ENCODE assay signal across 9 mouse cellular contexts in genomic region chr11:53529253-53529557, GRCm38 (mm10). TPM values are rescaled to one million over a fixed set of nuclear protein-coding genes. Genes with fewer than 3 reads are reported as not detected.
A peak's percentile ranks its signal among the peaks of the same experiment; 100 is the strongest.
DNase-seq lines count a peak whose midpoint lies in the region; ATAC-seq and TF ChIP-seq lines count a peak whose summit lies in the region.
"Had no signal": no experiment of that assay in that cellular context is flagged by ENCODE, and none has a peak within 500 bp of the region (broad histone marks: within the 10 kb centered on the region; RNA-seq: fewer than 3 reads in every experiment).

No protein-coding gene starts in this region.

- H3K79me2 ChIP-seq in heart, adult 2 months (replicated peaks; ENCODE audit: control insufficient read depth, insufficient read depth, low read length): peaks cover 2% of the 10 kb centered on the region; the same call in 1 of the 2 replicates

- TF ChIP-seq POLR2A in heart, adult 2 months (IDR thresholded peaks at IDR 0.05; ENCODE audit: insufficient read depth, low read depth, low read length): no peak

- H3K4me3 ChIP-seq in heart, adult 2 months: no peak overlapping the region
- no peak overlapping the region for H3K4me3 ChIP-seq in lung, embryonic 16.5 days (ENCODE audit: low read length)

- H3K9ac ChIP-seq in heart, adult 2 months (ENCODE audit: low read depth, low read length): peak overlapping the region; percentile 24
- no peak overlapping the region for H3K9ac ChIP-seq in lung, embryonic 16.5 days (ENCODE audit: low read length)

- H3K27me3 ChIP-seq in heart, adult 2 months (ENCODE audit: control insufficient read depth, insufficient read depth, low read length): no peaks in the 10 kb centered on the region
- no peaks in the 10 kb centered on the region for H3K27me3 ChIP-seq in lung, embryonic 16.5 days (ENCODE audit: control insufficient read depth, insufficient read depth, low read depth, low read length)

- H3K27ac ChIP-seq in heart, adult 2 months: peak overlapping the region; percentile 55
- no peak overlapping the region for H3K27ac ChIP-seq in lung, embryonic 16.5 days (ENCODE audit: low read length)

- no peak for TF ChIP-seq CTCF in heart, adult 2 months (IDR thresholded peaks at IDR 0.05)

- peaks cover 29% of the 10 kb centered on the region for H3K4me1 ChIP-seq in heart, adult 2 months (ENCODE audit: control insufficient read depth, insufficient read depth, low read length)
- H3K4me1 ChIP-seq in lung, embryonic 16.5 days (replicated peaks; ENCODE audit: control insufficient read depth, insufficient read depth, low read length): peaks cover 18% of the 10 kb centered on the region

- TF ChIP-seq EP300 in heart, adult 2 months (IDR thresholded peaks at IDR 0.05; ENCODE audit: insufficient read depth, low read depth, low read length): no peak

- peak; percentile 73 for ATAC-seq in lung, embryonic 16.5 days (ENCODE audit: low read depth)
- no peak for ATAC-seq in megakaryocyte, adult 5-6 weeks (ENCODE audit: poor library complexity, severe bottlenecking)

- intact Hi-C loops in heart, adult 2 months (cut with DNase I): loop anchor here (5.0 kb wide), 1 partner anchor 57 kb away; the partner anchor contains the start of gene Gm9837

- no peaks in the 10 kb centered on the region for H3K36me3 ChIP-seq in heart, adult 2 months (ENCODE audit: control insufficient read depth, insufficient read depth, low read length)
- no peaks in the 10 kb centered on the region for H3K36me3 ChIP-seq in lung, embryonic 16.5 days (ENCODE audit: control insufficient read depth, insufficient read depth, low read length)

- no peak overlapping the region; the same call in 1 of the 2 replicates for H3K4me2 ChIP-seq in lung, embryonic 16.5 days (ENCODE audit: low read depth, low read length)

- DNase-seq in layer of hippocampus, postnatal 10 days (ENCODE audit: low spot score in 2 of 2): peak; percentile 48 to 59
- no peak for DNase-seq in layer of hippocampus, adult 9-10 months (ENCODE audit: low spot score)
- peak; percentile 92 for DNase-seq in cerebellum, adult 9-10 months
- DNase-seq in heart, adult 2 months: peak; percentile 75 to 81
- no peak for DNase-seq in thymus, postnatal 10 days (ENCODE audit: low spot score in 2 of 2)
- DNase-seq in ovary, postnatal 36 days (ENCODE audit: low spot score): no peak

- H3K9me3 ChIP-seq in lung, embryonic 16.5 days (ENCODE audit: control insufficient read depth, low read length): no peaks in the 10 kb centered on the region

- WGBS in heart, adult 2 months: 10% methylated on average over 6 of the region's 6 CpGs
- WGBS in lung, embryonic 16.5 days: 24% methylated on average over 6 of the region's 6 CpGs

RNA-seq across cellular contexts. Expression of gene Sept8, which starts 10.1 kb away (rescaled TPM):
- total RNA-seq in layer of hippocampus, postnatal 10 days (2021): 100 to 1,000 TPM; 126 to 130 TPM
- total RNA-seq in heart, adult 2 months (2021): 10 to 100 TPM; 25.7 to 28.2 TPM
- 24.8 and 39.2 TPM in 2 replicates for polyA plus RNA-seq in heart, adult 2 months (2012; rRNA removed)
- polyA plus RNA-seq in lung, embryonic 16.5 days (2015; fragmentation: Nextera tagmentation; extraction: Ambion mirVana): 23.6 and 27.1 TPM in 2 replicates
- 9.0 and 9.5 TPM in 2 replicates for total RNA-seq in megakaryocyte, adult 5-6 weeks (2015)
- 6.1 and 10.1 TPM in 2 replicates for total RNA-seq in megakaryocyte, adult 5-6 weeks (2017)

RNA-seq across cellular contexts. Expression of gene Kif3a, which starts 38.0 kb away (rescaled TPM):
- total RNA-seq in layer of hippocampus, postnatal 10 days (2021): 100 to 1,000 TPM; 163 to 165 TPM
- total RNA-seq in heart, adult 2 months (2021): 1 to 10 TPM; 7.9 to 8.2 TPM
- polyA plus RNA-seq in heart, adult 2 months (2012; rRNA removed): 4.9 and 9.0 TPM in 2 replicates
- polyA plus RNA-seq in lung, embryonic 16.5 days (2015; fragmentation: Nextera tagmentation; extraction: Ambion mirVana): 65.9 and 68.8 TPM in 2 replicates
- total RNA-seq in megakaryocyte, adult 5-6 weeks (2015): 2.5 and 4.1 TPM in 2 replicates
- total RNA-seq in megakaryocyte, adult 5-6 weeks (2017): 3.3 and 5.0 TPM in 2 replicates

RNA-seq across cellular contexts. Expression of gene Sowaha, which starts 49.1 kb away (rescaled TPM):
- 10 to 100 TPM; 79.9 to 85.1 TPM for total RNA-seq in layer of hippocampus, postnatal 10 days (2021)
- under 1 TPM; 0.05 to 0.34 TPM for total RNA-seq in heart, adult 2 months (2021)
- polyA plus RNA-seq in heart, adult 2 months (2012; rRNA removed): 0.03 and 0.10 TPM in 2 replicates
- 0.13 and 0.25 TPM in 2 replicates for polyA plus RNA-seq in lung, embryonic 16.5 days (2015; fragmentation: Nextera tagmentation; extraction: Ambion mirVana)
- not detected in 2 replicates for total RNA-seq in megakaryocyte, adult 5-6 weeks (2015)
- not detected in 2 replicates for total RNA-seq in megakaryocyte, adult 5-6 weeks (2017)

RNA-seq across cellular contexts. Expression of gene Gm9945, which starts 49.2 kb away (rescaled TPM):
- 1 to 10 TPM; 1.1 to 1.5 TPM for total RNA-seq in layer of hippocampus, postnatal 10 days (2021)
- not detected for total RNA-seq in heart, adult 2 months (2021)
- not detected in 2 replicates for polyA plus RNA-seq in heart, adult 2 months (2012; rRNA removed)
- not detected in 2 replicates for polyA plus RNA-seq in lung, embryonic 16.5 days (2015; fragmentation: Nextera tagmentation; extraction: Ambion mirVana)
- total RNA-seq in megakaryocyte, adult 5-6 weeks (2015): not detected in 2 replicates
- not detected in 2 replicates for total RNA-seq in megakaryocyte, adult 5-6 weeks (2017)
- polyA plus RNA-seq: gonadal fat pad, adult 2 months had no signal

RNA-seq across cellular contexts. Expression of gene Gm9837, which starts 58.9 kb away (rescaled TPM):
- total RNA-seq in layer of hippocampus, postnatal 10 days (2021): under 1 TPM in 1 of 2 experiments, not detected in 1; 0.53 TPM
- not detected for total RNA-seq in heart, adult 2 months (2021)
- polyA plus RNA-seq in heart, adult 2 months (2012; rRNA removed): not detected in 2 replicates
- polyA plus RNA-seq in lung, embryonic 16.5 days (2015; fragmentation: Nextera tagmentation; extraction: Ambion mirVana): not detected in 2 replicates
- not detected in 2 replicates for total RNA-seq in megakaryocyte, adult 5-6 weeks (2015)
- total RNA-seq in megakaryocyte, adult 5-6 weeks (2017): not detected in 2 replicates
- polyA plus RNA-seq: gonadal fat pad, adult 2 months had no signal

Comparison
In these comparisons a context has a peak if more than half of its experiments do, and no peak if none do; other contexts are left out.
1. DNase-seq: peak in layer of hippocampus, postnatal 10 days (2 of 2), cerebellum, adult 9-10 months (single experiment) and heart, adult 2 months (2 of 2); none in layer of hippocampus, adult 9-10 months (single experiment), thymus, postnatal 10 days (0 of 2) and ovary, postnatal 36 days (single experiment).
2. RNA of gene Sept8, which starts 10.1 kb away (total RNA-seq): 126 to 130 TPM in layer of hippocampus, postnatal 10 days; 25.7 to 28.2 TPM in heart, adult 2 months and 6.1 to 10.1 TPM in megakaryocyte, adult 5-6 weeks; every median in the first group is over 4 times any median in the second.
3. RNA of gene Kif3a, which starts 38.0 kb away (total RNA-seq): 163 to 165 TPM in layer of hippocampus, postnatal 10 days; 7.9 to 8.2 TPM in heart, adult 2 months and 2.5 to 5.0 TPM in megakaryocyte, adult 5-6 weeks; every median in the first group is over 10 times any median in the second.
4. RNA of gene Sowaha, which starts 49.1 kb away (total RNA-seq): 79.9 to 85.1 TPM in layer of hippocampus, postnatal 10 days; 0.05 to 0.34 TPM in heart, adult 2 months and not detected in megakaryocyte, adult 5-6 weeks; every median in the first group is over 10 times any median in the second.